Mouse (Mus musculus) heart, postnatal 4 days (tissue): ENCODE data around the gene Thbs2. TPM values are rescaled to one million over a fixed set of nuclear protein-coding genes. Genes with fewer than 3 reads are reported as not detected.

Source experiments
- DNase-seq: peaks from one replicate; pipeline ENCODE4 v3.0.0; 2021
- total RNA-seq, 2 experiments: library from RNA; stranded (reverse); gene quantifications; 2 replicates each; pipeline ENCODE4 v1.2.3; 2021

Gene Thbs2
- total RNA-seq, 2 experiments from 2014 or later, result 66.5 to 74.1 TPM

GRCm38 (mm10) chr17:14696281-14696795 lies 2.3 kb upstream of the Thbs2 start:
- no peak for DNase-seq

DNA sequence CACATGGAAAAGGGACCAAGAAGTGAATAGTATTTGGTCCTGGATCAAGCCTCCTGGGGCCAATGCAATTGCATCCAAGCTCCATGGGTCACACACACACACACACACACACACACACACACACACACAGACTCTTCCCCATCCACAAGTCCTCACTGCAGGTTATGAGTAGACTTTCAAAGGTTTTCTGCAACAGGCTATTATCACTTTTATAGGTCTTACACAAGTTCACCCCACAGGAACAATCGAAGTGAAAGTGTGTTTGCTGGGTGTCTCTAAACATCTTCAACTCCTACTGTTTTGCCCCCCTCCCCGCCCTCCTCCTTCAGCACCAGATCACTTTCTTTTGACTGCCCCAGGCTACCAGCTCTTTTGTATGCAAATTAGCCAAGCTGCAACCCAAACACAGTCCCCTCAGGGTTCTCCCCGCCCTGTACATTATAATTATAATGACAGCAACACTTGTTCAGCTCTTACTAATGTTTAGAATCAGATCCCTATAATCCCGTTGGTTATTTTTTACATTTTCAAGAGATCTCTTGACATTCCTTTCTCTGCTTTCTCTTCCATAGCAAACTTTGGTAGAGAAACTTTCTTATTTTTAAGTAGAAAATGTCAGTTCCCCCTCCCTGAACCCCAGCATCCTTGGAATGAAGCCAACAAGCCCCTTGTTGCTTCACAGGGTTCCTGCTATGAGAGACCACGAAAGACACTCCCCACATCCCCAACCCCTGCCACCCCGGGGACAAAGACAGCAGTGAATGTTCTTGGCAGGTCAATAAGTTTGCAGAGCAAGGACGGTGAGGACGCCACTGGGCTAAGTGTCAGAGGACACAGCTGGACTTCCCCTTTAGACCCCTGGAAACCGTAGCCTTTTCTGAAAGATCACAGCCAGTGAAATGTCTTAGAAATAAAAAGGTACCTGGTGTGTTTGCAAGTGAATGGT lies 714 bp downstream of the Thbs2 start:
- DNase-seq, result peak; percentile 29

DNA sequence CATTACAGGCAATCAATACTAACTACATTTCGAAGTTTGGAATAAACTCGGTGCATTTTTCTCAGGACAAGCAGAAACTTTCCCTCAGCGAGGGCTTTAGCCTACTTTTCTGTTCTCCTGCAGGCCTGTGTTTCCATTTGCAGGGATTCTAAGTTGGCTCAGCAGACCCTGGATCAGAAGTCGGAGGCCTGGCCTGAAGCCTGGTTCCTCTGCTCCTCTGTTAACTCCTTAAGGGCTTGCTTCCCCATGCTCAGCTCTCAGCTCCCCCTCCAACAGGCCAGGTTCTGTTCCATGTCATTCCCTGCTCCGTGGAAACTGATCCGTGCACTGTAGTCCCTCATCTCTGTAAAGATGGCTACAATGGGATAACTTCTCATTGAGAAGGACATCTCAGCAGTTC lies 2.1 kb downstream of the Thbs2 start:
- peak; percentile 39 for DNase-seq

- no peak for DNase-seq
These were observed 2.8 kb downstream of the Thbs2 start for GRCm38 (mm10) chr17:14691197-14691596.

DNA sequence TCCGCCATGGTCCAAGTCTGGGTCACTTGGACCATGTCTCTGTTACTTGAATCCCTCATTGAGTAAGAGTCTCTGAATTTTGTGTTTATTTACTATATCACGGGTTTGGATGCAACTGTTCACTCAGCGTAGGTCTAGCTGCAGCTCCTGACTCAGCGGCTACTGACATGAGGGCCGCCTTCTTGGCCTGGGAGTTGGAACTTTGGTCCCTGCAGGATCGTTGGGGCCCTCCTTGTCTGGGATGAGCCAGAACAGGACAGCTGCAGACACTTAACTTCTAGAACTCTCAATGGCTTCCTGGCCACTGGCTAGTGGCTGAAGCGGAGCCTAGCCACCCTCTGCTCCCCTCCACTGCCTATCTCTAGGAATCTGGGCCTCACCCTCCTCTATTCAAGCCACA lies 11.2 kb downstream of the Thbs2 start:
- DNase-seq, result no peak

DNA sequence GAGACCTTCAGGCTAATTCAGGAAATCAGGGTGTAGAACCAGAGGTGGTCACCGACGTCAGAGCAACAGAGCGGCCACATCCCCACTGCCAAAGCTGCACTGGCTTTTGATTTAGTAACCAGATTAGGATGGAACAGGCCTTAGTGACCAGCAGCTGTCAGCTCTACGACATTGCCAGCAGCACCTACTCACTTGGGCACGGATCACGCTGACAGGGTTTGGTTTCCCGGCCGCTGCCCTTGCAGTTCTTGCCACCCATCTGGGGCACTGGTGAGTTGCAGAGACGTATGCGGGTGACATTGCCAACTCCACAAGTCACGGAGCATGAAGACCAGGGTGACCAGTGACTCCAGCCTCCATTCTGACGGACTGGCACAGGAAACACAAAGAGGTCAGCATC lies 13.0 kb downstream of the Thbs2 start:
- no peak for DNase-seq

- no peak for DNase-seq
These were observed 16.8 kb downstream of the Thbs2 start for GRCm38 (mm10) chr17:14677198-14677597.

DNA sequence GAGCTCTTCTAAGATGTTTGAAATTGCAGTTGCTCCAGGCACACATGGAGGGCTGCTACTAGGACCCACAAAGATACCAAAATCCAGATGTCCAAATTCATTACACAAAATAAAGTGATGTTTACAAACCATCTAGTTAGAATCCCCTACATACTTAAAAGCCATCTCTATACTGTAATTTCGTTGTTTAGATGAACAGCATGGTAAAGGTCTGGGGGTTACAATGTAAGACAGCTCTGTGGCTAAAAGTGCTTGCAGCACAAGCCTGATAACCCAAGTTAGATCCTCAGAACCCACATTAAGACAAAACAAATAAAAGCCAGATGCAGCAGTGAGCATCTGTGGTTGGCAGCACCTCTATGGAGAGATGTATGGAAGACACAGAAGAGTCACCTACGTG lies 18.5 kb downstream of the Thbs2 start:
- no peak for DNase-seq

- DNase-seq, result peak; percentile 86
These were observed 21.6 kb downstream of the Thbs2 start for GRCm38 (mm10) chr17:14672402-14672801.

GRCm38 (mm10) chr17:14667225-14667624 lies 26.8 kb downstream of the Thbs2 start:
- no peak for DNase-seq

- no peak for DNase-seq
These were observed 27.6 kb downstream of the Thbs2 start for GRCm38 (mm10) chr17:14666451-14666850.

GRCm38 (mm10) chr17:14663366-14663765 lies 30.7 kb downstream of the Thbs2 start:
- no peak for DNase-seq

DNA sequence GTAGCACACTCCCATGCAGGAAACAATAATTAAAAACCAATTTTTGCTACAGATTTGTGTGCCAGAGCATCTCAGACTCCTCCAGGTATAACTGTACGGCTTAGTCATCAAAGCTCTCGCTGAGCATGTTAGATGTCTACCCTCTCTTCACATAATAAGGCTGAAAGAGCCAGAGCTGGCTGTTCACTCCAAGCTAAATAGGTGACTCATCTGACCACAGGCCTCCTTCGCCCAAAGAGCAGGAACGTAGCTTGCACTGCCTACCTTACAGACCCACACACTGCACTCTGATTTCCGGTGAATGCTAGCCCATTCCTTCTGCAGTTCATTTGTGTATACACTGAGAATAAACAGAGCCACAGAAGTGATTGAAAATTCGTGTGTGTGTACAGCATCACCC lies 31.6 kb downstream of the Thbs2 start:
- no peak for DNase-seq

DNA sequence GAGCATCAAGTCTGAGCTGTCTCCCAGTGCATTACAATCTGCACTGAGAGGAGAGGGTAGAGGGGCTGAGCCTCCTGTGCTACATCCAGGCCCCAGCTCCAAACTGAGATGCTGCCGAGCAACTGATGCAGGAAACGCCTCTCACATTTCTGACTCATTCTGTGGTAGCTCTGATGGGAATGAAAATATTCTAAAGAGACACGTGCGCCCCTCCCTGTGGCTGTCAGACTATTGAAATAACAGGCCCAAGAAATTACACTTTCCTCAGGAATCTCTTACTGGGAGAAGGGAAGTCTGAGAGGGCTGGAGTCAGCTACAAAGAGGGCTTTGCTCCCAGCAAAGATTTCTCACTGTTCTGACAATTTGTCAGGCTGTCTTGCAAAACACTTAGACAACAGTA lies 34.3 kb downstream of the Thbs2 start:
- peak; percentile 36 for DNase-seq

- DNase-seq, result no peak
These were observed 35.9 kb downstream of the Thbs2 start for GRCm38 (mm10) chr17:14658123-14658522.

DNA sequence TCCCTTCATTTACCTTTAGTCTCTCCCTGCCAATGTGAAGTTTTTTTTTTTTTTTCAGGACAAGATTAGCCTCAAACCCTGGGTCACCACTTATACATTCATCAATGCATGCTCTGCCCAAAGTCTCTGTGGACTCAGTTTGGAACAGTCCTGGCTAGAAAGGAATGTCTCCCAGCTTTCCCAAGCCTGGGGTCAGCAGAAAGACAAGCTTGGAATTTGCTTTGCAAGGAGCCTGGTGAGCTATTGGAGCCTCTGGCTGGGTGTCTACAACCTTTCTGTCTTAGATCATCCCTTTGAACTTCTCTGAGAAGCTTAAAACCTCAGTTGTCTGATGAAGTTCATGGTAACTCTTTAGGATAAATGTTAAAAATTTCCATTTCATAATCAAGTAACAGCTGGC lies 36.9 kb downstream of the Thbs2 start:
- DNase-seq, result no peak

DNA sequence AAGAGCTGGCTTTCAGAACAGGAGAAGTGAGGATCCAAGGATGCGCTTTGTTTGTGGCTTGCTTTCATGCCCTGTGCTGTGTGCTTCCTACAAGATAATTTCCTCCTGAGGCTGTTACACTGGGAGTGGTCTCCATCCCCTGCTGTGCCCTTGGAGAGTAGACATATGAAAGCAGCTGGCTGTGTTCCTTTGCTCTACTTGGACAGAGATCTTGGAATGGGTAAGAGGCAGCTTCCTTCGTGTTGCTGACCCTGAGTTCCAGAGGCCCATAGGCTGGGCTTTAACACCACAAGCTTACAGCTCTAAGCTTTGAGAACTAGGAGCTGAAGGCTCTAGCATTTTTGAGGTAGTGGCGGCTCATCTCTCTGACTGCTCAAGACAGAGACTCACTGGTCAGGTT lies 39.1 kb downstream of the Thbs2 start:
- DNase-seq, result no peak

- DNase-seq, result no peak
These were observed 42.0 kb downstream of the Thbs2 start for GRCm38 (mm10) chr17:14652013-14652412.

DNA sequence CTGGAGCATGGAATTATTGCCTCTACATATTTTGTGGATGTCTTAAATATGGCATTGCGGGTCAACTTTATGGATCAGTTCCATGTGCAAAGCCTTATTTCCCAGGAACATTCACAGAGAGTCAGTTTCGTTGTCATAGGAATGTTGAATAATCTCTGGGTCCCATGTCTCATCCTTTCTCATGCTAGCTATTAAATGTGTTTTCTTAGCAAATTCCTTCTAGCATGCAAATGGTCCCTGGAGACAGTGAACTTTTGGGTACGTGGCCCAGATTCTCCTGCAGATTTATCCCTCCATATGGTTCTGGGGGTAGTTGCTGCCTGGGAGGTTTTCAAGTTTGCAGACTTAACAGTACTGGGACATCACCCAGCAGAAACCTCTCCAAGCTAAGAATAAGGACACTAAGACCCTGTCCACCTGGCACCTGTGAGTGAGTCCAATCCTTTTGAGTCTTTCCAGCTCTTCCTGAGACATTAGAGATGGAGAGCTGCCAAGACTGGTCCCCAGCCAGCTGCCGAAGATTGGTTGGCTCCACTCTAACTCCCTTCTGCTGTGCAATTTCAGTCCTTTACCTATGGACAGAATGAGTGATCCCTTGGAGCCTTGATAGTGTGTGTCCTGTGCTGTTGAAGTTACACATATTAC lies 45.9 kb downstream of the Thbs2 start:
- DNase-seq, result no peak

GRCm38 (mm10) chr17:14643996-14644395 lies 50.0 kb downstream of the Thbs2 start:
- DNase-seq, result no peak

DNA sequence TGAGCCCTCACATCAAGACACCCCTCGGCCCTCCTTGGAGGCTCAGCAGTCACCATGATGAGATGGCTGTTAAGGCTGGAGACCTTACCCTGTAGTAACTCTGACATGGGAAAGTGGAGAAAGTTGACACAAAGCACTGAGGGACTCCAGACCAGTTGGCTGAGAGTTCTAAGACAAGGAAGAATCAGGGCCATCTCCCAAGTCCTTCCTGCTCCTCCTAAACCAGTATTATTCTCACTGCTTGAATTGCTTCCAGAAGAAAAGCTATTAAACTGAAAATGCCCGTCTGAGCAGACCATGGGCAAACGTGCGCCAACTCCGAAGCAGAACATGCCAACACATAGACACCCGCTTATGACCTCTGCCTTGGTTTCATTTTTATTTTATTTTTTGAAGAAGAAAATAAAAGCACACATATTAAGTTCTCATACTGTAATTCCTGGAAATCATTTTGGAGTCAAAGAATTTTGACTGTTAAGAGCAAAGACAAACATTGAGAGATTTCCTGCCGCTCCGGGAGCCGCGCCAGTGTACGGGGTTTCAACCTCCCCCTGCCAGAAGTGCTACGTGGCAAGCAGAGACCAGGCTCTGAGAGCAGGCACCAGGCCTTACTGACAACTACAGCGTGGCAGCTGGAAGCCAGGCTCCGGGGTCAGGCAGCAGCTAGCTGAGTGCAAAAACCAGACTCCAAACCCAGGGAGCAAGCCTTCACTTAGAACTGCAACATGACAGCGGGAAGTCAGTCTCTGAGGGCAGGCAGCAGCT lies 53.5 kb downstream of the Thbs2 start:
- DNase-seq, result peak; percentile 79

- DNase-seq, result no peak
These were observed 58.3 kb downstream of the Thbs2 start for GRCm38 (mm10) chr17:14635546-14636323.
